Mouse (Mus musculus) ES-E14 (cell line): ENCODE measurements at regions not wholly inside any gene's neighbourhood (a gene's known extent, or its start where the extent isn't known, plus 50 kb on each side); places are given as distances from the start of the nearest gene placed in this dataset.

ENCODE experiments used
- DNase-seq: peaks from one replicate; pipeline ENCODE4 v3.0.0-alpha.2; 2013; ENCODE audit warnings: low read depth, low spot score
- H3K27ac ChIP-seq: 2 replicates; pipeline ENCODE4 v1.5.1; 2012; ENCODE audit warnings: low read depth, mild to moderate bottlenecking, low read length, moderate library complexity, mixed read lengths; ENCODE audit not compliant: poor library complexity, insufficient read depth, severe bottlenecking
- H3K36me3 ChIP-seq: 2 replicates; pipeline ENCODE4 v1.6.1; 2012; ENCODE audit warnings: mild to moderate bottlenecking, low read length, moderate library complexity, mixed read lengths; ENCODE audit not compliant: control insufficient read depth, poor library complexity, insufficient read depth, severe bottlenecking
- H3K4me1 ChIP-seq, 2 experiments: fragments of 150-350 bp in 1 of 2; sonication (generic) in 1 of 2; 2 replicates each; pipeline ENCODE4 v1.6.1; 2012; ENCODE audit warnings: low read length in 2 of 2, mild to moderate bottlenecking in 1 of 2, mixed read lengths in 1 of 2; ENCODE audit not compliant: control insufficient read depth in 2 of 2, insufficient read depth in 2 of 2, poor library complexity in 1 of 2
- H3K4me3 ChIP-seq, 2 experiments: fragments of 150-350 bp in 1 of 2; sonication (generic) in 1 of 2; 2 replicates each; pipeline ENCODE4 v1.5.1; 2012; ENCODE audit warnings: low read length in 2 of 2, low read depth in 1 of 2, mild to moderate bottlenecking in 1 of 2, mixed read lengths in 1 of 2; ENCODE audit not compliant: insufficient read depth in 1 of 2, poor library complexity in 1 of 2, severe bottlenecking in 1 of 2
- H3K9ac ChIP-seq: 2 replicates; pipeline ENCODE4 v1.6.1; 2012; ENCODE audit warnings: low read depth, mild to moderate bottlenecking, low read length, mixed read lengths; ENCODE audit not compliant: poor library complexity, insufficient read depth, severe bottlenecking
- H3K9me3 ChIP-seq: fragments of 150-350 bp; sonication (generic); 2 replicates; pipeline ENCODE4 v1.6.1; 2012; ENCODE audit warnings: low read depth, mild to moderate bottlenecking, low read length; ENCODE audit not compliant: control insufficient read depth, insufficient read depth
- CHD2 ChIP-seq: IDR thresholded peaks from 2 replicates; pipeline ENCODE4 v1.6.1; 2014; ENCODE audit warnings: mild to moderate bottlenecking, low read depth, low read length, inconsistent platforms
- HCFC1 ChIP-seq: IDR thresholded peaks from 2 replicates; pipeline ENCODE4 v1.6.1; 2012; ENCODE audit warnings: low read length, inconsistent platforms, borderline replicate concordance; ENCODE audit not compliant: insufficient read depth
- MAFK ChIP-seq: IDR thresholded peaks from 2 replicates; pipeline ENCODE4 v1.6.1; 2014; ENCODE audit warnings: mild to moderate bottlenecking, low read depth, low read length, inconsistent platforms; ENCODE audit not compliant: insufficient read depth
- ZC3H11A ChIP-seq: IDR thresholded peaks from 2 replicates; pipeline ENCODE4 v1.6.1; 2012; ENCODE audit warnings: low read depth, mild to moderate bottlenecking, inconsistent platforms, low read length, borderline replicate concordance
- ZNF384 ChIP-seq: IDR thresholded peaks from 2 replicates; pipeline ENCODE4 v1.6.1; 2012; ENCODE audit warnings: low read depth, low read length, inconsistent platforms
- in situ Hi-C, 2 experiments: fragments of 600-800 bp; cut with MboI; formaldehyde crosslinking; loops; one replicate each; pipeline ENCODE4 v1.15.1; 2025; ENCODE audit warnings: low sequenced_read_pairs in 2 of 2, inconsistent platforms in 1 of 2; ENCODE audit not compliant: unreplicated experiment in 2 of 2

DNA sequence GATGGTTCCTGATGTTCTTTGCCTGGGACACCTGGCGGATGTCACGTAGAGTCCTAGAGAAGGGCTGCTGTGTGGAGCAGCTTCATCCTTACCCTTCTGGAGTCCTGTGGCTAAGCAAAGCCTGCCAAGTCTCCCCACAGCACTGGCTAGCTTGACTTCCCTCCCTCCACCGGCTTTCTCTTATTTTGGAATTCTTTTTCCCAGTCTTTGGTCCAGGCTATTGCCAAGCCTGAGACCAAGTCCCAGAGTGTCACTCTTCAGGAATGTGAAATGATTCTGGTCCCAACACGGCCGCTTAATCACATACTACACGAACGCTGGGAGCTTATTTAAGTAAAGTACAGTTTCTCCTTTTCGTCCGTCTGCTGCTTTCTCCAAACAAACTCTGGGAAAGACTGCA lies 146.4 kb downstream of the Fndc1 start:
- no peak for TF ChIP-seq ZC3H11A
- no peaks in the 10 kb centered on the region for H3K9me3 ChIP-seq
- no peak overlapping the region for H3K9ac ChIP-seq
- H3K4me1 ChIP-seq = no peaks in the 10 kb centered on the region
- no peaks in the 10 kb centered on the region for H3K36me3 ChIP-seq
- in situ Hi-C loops = no loop called here
- no peak overlapping the region for H3K27ac ChIP-seq
- no peak for DNase-seq
- no peak overlapping the region for H3K4me3 ChIP-seq

DNA sequence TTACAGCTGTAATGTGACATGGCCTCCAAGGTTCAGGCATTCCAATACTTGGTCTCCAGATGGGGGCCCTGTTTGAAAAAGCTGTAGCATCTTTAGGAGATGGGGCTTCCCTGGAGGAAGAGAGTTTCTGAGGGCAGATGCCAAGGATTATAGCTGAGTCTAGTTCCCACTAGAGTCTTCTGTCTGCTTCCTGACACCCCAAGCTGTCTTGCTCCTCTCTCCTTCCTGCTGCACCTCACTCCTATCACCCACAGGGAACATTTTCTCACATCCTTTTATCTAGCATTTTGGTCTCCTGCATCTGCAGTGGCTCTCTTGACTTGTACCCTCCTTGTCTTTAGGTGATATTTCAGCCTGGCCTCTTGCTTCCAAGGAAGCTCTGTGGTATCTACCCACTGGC lies 147.3 kb downstream of the Fndc1 start:
- Histone ChIP-seq H3K9ac (no peak overlapping the region), H3K4me3 (no peak overlapping the region), H3K36me3 (no peaks in the 10 kb centered on the region), H3K9me3 (no peaks in the 10 kb centered on the region), H3K4me1 (no peaks in the 10 kb centered on the region), H3K27ac (no peak overlapping the region)
- no peak for TF ChIP-seq HCFC1
- TF ChIP-seq ZC3H11A = no peak
- no peak for TF ChIP-seq ZNF384
- no peak for TF ChIP-seq MAFK
- TF ChIP-seq CHD2 = no peak
- in situ Hi-C loops = no loop called here
- DNase-seq = no peak

DNA sequence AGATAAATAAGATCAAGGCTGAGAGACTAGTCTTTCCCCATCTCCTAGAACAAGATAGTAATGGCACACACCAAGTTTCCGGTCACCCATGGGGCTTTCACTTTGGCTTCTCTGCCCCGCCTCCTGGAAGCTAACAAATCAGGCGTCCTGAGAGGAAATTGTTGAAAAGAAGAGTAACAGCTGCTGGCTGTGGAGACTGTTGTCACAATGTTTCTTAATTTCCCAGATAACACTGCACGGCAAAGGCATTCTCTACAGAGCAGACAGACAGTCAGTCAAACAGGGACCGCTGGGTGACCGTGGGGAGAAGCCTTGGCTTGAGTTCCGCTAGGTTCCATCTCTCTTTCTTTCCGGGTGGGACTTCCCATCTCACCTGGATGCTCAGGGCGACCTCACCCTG lies 148.2 kb downstream of the Fndc1 start:
- no peaks in the 10 kb centered on the region for H3K9me3 ChIP-seq
- in situ Hi-C loops = no loop called here
- DNase-seq = no peak

DNA sequence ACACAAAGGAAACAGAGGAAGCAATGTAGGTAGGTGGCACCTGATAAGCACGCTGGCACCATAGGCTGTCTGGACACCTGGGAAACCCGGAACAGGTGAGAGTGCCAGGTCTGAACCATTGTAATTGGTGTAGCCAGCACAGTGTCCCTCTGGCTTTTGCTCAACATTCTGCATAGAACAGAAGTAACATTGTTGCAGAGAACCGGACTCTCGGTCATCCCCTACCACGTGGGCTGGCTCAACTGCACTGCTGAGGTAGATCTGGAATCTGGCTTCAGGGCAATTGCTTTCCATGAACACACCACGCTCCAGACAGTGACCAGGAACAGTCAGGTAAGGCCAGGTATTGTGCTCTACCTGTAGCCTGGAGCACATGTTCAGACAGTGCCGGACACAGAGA lies 149.3 kb downstream of the Fndc1 start:
- no peak overlapping the region for H3K4me3 ChIP-seq
- TF ChIP-seq HCFC1 = no peak
- TF ChIP-seq ZNF384 = no peak
- TF ChIP-seq MAFK = no peak
- TF ChIP-seq CHD2 = no peak
- no peak for TF ChIP-seq ZC3H11A
- no peak overlapping the region for H3K27ac ChIP-seq
- H3K4me1 ChIP-seq = no peaks in the 10 kb centered on the region
- no peaks in the 10 kb centered on the region for H3K36me3 ChIP-seq
- no peaks in the 10 kb centered on the region for H3K9me3 ChIP-seq
- in situ Hi-C loops = no loop called here
- no peak for DNase-seq
- no peak overlapping the region for H3K9ac ChIP-seq

More for the DNA sequence above, 148.2 kb downstream of the Fndc1 start:
- Histone ChIP-seq H3K9ac (no peak overlapping the region), H3K36me3 (no peaks in the 10 kb centered on the region), H3K27ac (no peak overlapping the region), H3K4me1 (no peaks in the 10 kb centered on the region), H3K4me3 (no peak overlapping the region)
- TF ChIP-seq ZNF384 = no peak
- no peak for TF ChIP-seq MAFK
- no peak for TF ChIP-seq CHD2
- TF ChIP-seq ZC3H11A = no peak
- no peak for TF ChIP-seq HCFC1

DNA sequence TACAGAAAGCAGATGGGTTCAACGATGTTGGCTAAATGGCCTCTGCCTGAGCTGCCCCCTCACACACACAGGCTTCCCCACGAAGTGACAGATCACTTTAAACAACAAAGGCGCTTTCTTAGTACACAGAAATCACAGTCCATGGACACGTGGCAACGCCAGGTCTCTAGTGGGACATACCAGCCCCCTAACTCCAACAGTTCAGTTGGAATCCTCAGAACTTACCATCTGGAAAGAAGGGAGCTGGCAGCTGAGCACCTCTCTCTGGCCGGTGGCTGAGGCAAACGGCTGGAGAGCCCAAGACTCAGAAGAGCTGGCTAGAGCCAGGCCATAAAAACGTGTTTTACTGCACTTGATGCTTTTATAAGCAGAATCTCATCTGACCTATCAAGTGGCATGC lies 149.8 kb downstream of the Fndc1 start:
- no peak for TF ChIP-seq ZNF384
- no peak for TF ChIP-seq HCFC1
- no peak for TF ChIP-seq ZC3H11A
- no peak for TF ChIP-seq MAFK
- no peak for TF ChIP-seq CHD2
- Histone ChIP-seq H3K9ac (no peak overlapping the region), H3K27ac (no peak overlapping the region), H3K36me3 (no peaks in the 10 kb centered on the region), H3K4me1 (no peaks in the 10 kb centered on the region), H3K9me3 (no peaks in the 10 kb centered on the region), H3K4me3 (no peak overlapping the region)
- DNase-seq = no peak
- in situ Hi-C loops = no loop called here
